Mouse (Mus musculus) liver, embryonic 11.5 days (tissue): ENCODE data around the gene Sertad3. TPM values are rescaled to one million over a fixed set of nuclear protein-coding genes. Genes with fewer than 3 reads are reported as not detected.

Source experiments
- ATAC-seq: fragments of 200-750 bp; cut with Nextera tagmentation; replicated peaks from 2 replicates; pipeline ENCODE4 v1.8.0; 2017; ENCODE audit warnings: moderate number of reproducible peaks, mild to moderate bottlenecking, moderate TSS enrichment, moderate library complexity; ENCODE audit not compliant: low FRiP score
- DNase-seq: peaks from one replicate; pipeline ENCODE4 v3.0.0-alpha.2; 2017; ENCODE audit warnings: low spot score
- H3K27ac ChIP-seq: fragments of 300-500 bp; sonication (generic); 2 replicates; pipeline ENCODE4 v1.5.1; 2014; ENCODE audit warnings: mild to moderate bottlenecking, low read depth, low read length, control low read depth
- H3K27me3 ChIP-seq: fragments of 300-500 bp; sonication (generic); replicated peaks from 2 replicates; pipeline ENCODE4 v1.6.1; 2014; ENCODE audit warnings: low read length, mixed read lengths; ENCODE audit not compliant: control insufficient read depth, insufficient read depth
- H3K36me3 ChIP-seq: fragments of 300-500 bp; sonication (generic); 2 replicates; pipeline ENCODE4 v1.6.1; 2014; ENCODE audit warnings: mild to moderate bottlenecking, low read length, moderate library complexity, mixed read lengths; ENCODE audit not compliant: control insufficient read depth, insufficient read depth
- H3K4me1 ChIP-seq: fragments of 300-500 bp; sonication (generic); replicated peaks from 2 replicates; pipeline ENCODE4 v1.6.1; 2014; ENCODE audit warnings: low read length, mixed read lengths; ENCODE audit not compliant: control insufficient read depth, insufficient read depth
- H3K4me2 ChIP-seq: fragments of 300-500 bp; sonication (generic); 2 replicates; pipeline ENCODE4 v1.6.1; 2014; ENCODE audit warnings: mild to moderate bottlenecking, control low read depth, moderate library complexity
- H3K4me3 ChIP-seq: fragments of 300-500 bp; sonication (generic); 2 replicates; pipeline ENCODE4 v1.5.1; 2014; ENCODE audit warnings: low read depth, low read length, control low read depth
- H3K9ac ChIP-seq: fragments of 300-500 bp; sonication (generic); 2 replicates; pipeline ENCODE4 v1.6.1; 2014; ENCODE audit warnings: low read depth, low read length, control low read depth
- H3K9me3 ChIP-seq: fragments of 300-500 bp; sonication (generic); 2 replicates; pipeline ENCODE4 v1.6.1; 2016; ENCODE audit warnings: low read length, inconsistent platforms, mixed read lengths; ENCODE audit not compliant: control insufficient read depth
- WGBS: fragments of 180-500 bp; shearing (Covaris S2); extraction: QIAGEN DNeasy Blood & Tissue Kit; methylation state at CpG from one replicate; pipeline ENCODE4 v1.1.7; 2014; 5-methylcytosine and 5-hydroxymethylcytosine counted together
- polyA plus RNA-seq: library from polyadenylated mRNA; unstranded; fragments of >200 nt; fragmentation: Nextera tagmentation; extraction: Ambion mirVana; gene quantifications from 2 replicates; pipeline ENCODE4 v1.2.1, GENCODE M21; 2014

Gene Sertad3
- polyA plus RNA-seq, 1 experiment from 2014 or later = 21.5 TPM

DNA sequence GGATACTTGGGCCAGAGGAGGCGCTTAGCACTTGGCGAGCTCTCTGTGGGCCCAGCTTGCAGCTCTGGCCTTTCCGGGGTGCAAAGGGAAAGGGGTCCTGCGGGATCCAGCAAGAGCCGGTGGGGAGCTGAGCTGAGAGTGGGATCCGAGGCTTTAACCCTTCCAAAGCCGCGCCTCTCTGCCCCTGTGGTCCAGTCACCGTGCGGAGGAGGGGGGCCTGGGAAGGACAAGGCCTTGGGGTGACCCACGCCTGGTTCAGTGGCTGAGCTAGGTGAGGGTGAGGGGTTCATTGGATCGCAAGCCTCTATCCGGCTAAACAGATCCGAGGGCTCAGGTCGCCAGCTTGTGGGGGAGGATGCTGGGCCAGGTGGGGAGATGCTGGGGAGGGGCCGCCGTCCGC, 27.5 kb upstream of the Sertad3 start:
- Histone ChIP-seq H3K4me3 (peak overlapping the region; percentile 57), H3K4me1 (peaks cover 19% of the 10 kb centered on the region), H3K9ac (peak overlapping the region; percentile 52), H3K36me3 (no peaks in the 10 kb centered on the region), H3K4me2 (peak overlapping the region; percentile 93), H3K27ac (no peak overlapping the region), H3K9me3 (no peaks in the 10 kb centered on the region), H3K27me3 (peaks cover 30% of the 10 kb centered on the region)
- no peak for ATAC-seq
- WGBS = 8% methylated on average over 14 of the region's 18 CpGs
- DNase-seq = no peak

DNA sequence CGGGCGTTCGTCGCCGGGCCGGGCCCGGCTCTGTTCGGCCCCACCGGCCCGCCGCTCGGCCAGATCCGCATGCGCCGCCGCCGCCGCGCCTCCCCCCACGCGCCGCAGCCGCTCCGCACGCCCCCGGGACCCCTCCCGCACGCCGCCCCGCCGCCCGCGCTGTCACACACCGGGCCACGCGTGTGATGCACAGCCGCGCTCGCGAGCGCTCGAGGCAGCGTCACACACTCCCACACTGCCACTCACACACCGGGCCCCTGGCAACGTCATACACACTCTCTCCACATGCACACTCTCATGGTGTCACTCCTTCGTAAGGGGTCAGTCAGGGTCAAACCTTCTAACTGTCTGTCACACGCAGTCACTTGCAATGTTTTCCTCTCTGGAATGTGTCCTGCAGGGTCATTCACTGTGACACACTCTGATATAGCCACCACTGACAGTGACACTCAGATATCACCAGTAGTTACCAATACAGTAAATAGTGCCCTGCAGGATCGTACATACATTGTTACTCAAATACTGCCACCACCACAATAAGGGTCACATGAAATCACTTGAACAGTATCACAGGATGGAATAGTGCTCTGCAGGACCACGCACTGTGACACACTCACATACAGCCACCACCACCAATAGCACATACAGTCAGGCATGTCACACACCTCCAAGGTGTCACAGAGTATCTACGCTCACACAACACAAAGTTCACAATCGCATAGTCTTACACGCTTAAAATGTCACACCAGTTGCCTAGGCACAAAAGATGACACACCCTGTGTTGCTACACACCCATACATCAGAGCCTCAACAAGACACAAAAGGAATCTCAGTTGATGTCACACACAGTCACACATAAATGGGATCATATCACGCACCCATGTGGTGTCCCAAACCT, 26.8 kb upstream of the Sertad3 start:
- Histone ChIP-seq H3K9ac (peak overlapping the region; percentile 52), H3K4me1 (peaks cover 23% of the 10 kb centered on the region), H3K4me2 (peak overlapping the region; percentile 93), H3K27ac (no peak overlapping the region), H3K9me3 (no peaks in the 10 kb centered on the region), H3K27me3 (peaks cover 30% of the 10 kb centered on the region), H3K36me3 (no peaks in the 10 kb centered on the region), H3K4me3 (peak overlapping the region; percentile 84)
- DNase-seq (no peak), ATAC-seq (no peak; the same call in 1 of the 2 replicates)
- WGBS = 11% methylated on average over 45 of the region's 53 CpGs

DNA sequence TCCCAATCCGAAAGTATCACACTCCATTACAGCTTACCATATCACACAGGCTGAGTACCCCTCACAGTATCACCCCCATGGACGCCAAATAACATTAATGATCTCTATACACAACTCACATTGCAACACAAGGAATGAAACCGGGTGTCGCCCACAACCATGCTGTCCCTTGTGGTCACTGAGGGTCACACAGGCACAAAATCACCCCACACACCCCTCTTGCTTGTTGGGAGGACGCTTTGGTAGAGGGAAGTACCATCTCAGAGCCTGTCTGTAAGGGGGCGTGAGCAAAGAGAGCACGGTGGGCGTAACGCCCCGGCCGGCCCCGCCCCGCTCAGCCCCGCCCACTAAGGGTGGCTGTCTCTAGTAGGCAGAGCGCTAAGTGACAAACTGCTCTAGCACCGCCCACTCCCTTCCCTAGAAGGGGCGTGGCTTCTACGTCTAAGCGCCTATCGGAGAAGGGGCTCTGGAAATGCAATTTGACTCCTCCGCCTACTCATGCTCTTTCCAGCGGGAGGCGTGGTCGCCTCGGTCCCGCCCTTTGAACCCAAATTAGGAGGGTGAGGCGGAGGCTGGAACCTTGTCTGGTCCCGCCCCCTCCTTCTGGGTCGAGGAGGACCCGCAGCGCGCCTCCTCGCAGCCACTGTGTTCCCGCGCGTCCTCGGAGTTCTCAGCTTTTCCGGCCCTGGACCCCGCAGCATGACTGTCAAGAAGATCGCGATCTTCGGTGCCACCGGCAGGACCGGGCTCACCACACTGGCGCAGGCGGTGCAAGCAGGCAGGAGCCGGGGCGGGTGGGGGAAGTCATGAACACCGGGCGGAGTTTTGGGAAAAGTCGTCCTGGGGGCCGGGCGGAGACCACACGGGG, 25.9 kb upstream of the Sertad3 start, which contains the start of the genes Sptbn4 and Blvrb:
Gene Sptbn4, minus strand, starts transcription at position 268 of the 868 bp plus-strand sequence.
Gene Blvrb, plus strand, starts transcription at position 560 of the 868 bp plus-strand sequence.
- Histone ChIP-seq H3K4me2 (peak within 1 kb of the TSS; percentile 93), H3K4me3 (peak within 1 kb of the TSS; percentile 84), H3K4me1 (peaks cover 29% of the 10 kb centered on the region), H3K27ac (peak within 1 kb of the TSS; percentile 94), H3K27me3 (peaks cover 30% of the 10 kb centered on the region), H3K9ac (peak within 1 kb of the TSS; percentile 94), H3K9me3 (no peaks in the 10 kb centered on the region), H3K36me3 (no peaks in the 10 kb centered on the region)
- ATAC-seq (peak; percentile 86), DNase-seq (peak; percentile 98)
- WGBS = under 1% methylated on average over 53 of the region's 54 CpGs

DNA sequence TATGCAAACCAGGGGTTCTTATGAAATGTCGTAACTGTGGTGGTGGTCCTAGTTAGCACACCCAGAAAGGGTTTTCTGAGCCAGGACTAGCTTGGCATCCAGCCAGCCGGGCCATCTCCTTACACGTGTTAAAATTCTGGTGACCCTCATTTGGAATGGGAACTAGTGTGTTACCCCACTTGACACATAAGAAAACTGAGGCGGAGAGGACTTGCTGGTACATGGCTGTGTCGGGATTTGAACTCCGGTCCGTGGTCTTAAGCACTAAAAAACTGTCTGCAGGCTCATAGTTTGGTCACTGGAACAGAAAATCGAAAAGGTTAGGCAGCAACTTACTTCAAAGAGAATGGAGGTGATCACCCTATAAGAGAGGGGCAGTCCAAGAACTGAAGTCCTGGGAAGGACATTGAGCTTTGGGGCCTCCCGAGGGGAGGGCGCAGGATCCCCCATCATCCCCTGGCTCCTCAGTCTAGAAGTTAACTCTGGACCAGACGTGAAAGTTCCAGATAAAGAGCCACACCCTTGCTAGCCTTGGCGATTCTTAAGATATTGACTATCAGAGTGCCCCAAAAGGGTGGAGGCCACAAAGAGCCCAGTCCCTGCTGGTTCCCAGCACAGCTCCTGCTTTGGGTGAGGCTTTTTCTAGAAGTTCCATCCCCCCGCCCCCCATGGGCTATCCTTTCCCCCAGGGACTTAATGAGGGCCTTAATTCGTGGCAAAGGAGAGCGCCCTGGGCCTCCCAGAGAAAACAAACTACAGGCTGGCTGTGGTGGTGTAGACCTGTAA, 25.0 kb upstream of the Sertad3 start:
- peak overlapping the region; percentile 89 for H3K4me2 ChIP-seq
- ATAC-seq = peak; percentile 76
- H3K4me3 ChIP-seq = peak overlapping the region; percentile 84
- DNase-seq = peak; percentile 64
- 33% methylated on average over 15 of the region's 15 CpGs for WGBS
- no peaks in the 10 kb centered on the region for H3K36me3 ChIP-seq
- H3K9ac ChIP-seq = peak overlapping the region; percentile 94
- peaks cover 29% of the 10 kb centered on the region for H3K4me1 ChIP-seq
- peak overlapping the region; percentile 94 for H3K27ac ChIP-seq
- H3K9me3 ChIP-seq = no peaks in the 10 kb centered on the region
- H3K27me3 ChIP-seq = peaks cover 30% of the 10 kb centered on the region

DNA sequence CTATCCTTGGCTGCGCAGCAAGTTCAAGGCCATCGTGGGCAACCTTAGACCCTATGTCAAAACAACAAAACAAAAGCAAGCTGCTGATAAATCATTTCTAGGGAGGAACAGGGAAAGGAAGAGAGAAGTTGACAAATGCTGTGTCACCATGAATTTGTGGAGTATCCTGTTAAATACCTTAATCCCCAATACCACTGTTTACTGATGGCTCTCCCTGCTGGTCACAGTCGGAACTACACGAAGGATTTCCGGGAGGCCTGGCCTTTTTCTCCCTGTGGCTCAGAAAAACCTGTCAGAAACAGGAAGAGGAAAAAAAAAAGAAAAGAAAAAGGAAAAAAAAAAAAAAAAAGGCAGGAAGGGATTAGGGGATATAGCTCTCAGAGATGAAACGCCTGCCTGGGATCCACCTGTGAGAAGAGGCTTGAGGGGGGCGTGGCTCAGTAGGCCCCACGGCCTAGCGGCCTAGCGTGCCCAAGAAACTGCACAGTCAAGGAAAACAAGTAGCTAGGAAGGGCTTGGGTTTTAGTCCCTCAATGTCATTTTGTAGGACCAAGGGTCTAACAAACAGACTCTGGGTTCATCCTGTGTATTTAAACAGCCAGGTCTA, 24.2 kb upstream of the Sertad3 start:
- Histone ChIP-seq H3K9ac (peak overlapping the region; percentile 69), H3K27ac (peak overlapping the region; percentile 94), H3K4me3 (peak overlapping the region; percentile 84), H3K27me3 (peaks cover 27% of the 10 kb centered on the region), H3K4me1 (peaks cover 31% of the 10 kb centered on the region), H3K4me2 (peak overlapping the region; percentile 89), H3K9me3 (no peaks in the 10 kb centered on the region), H3K36me3 (no peaks in the 10 kb centered on the region)
- DNase-seq = peak; percentile 48
- WGBS = 42% methylated on average over 10 of the region's 10 CpGs
- ATAC-seq = no peak

DNA sequence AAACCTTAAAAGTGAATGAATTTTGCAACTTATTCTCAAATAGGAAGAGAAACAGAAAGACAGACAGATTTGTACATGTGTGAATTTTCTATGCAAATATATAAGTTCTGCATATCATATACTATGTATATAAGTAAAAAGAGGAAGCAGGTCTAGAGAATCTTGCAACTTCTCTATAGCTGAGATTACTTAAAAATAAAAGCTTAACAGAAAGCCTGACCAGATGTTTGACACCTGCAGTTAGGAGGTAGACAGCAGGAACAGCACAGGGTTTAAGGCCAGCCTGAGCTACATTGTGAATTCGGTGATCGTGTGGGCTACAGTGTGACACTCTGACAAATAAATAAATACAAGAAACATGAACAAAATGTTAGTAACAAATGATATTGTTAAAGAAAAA, 22.2 kb upstream of the Sertad3 start:
- DNase-seq (no peak), ATAC-seq (no peak)
- Histone ChIP-seq H3K9ac (no peak overlapping the region), H3K4me2 (peak overlapping the region; percentile 89), H3K9me3 (no peaks in the 10 kb centered on the region), H3K4me3 (peak overlapping the region; percentile 17; the same call in 1 of the 2 replicates), H3K27ac (no peak overlapping the region), H3K4me1 (peaks cover 38% of the 10 kb centered on the region), H3K36me3 (0 out of 2 replicates have a peak, but pooled peaks cover 2% of the 10 kb centered on the region), H3K27me3 (peaks cover 7% of the 10 kb centered on the region)
- WGBS = 94% methylated on average over 2 of the region's 2 CpGs

DNA sequence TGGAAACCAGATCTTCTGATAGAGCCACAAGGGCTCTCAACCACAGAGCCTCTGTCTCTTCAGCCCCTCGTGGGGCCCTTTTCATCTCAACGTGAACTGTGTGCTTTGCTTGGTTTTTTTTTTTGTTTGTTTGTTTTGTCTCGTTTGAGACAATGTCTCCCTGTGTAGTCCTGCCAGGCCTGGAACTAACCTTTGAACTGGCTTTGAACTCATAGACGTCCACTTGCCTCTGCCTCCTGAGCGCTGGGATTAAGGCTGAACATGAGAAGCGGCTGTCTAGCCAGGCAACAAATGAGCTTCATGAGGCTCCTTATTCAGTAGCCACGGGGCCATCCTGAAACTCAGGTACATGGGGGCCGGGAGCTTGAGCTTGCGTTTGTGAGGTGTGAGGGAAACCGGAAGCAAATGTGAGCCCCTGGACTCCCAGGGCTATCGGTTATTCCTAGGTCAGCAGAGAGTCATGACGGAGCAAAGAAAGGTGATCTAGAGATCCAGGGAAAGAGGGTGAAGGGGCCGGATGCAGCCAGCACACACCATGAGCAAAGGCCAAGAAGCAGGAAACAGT, 21.3 kb upstream of the Sertad3 start:
- 61% methylated on average over 13 of the region's 13 CpGs for WGBS
- Histone ChIP-seq H3K4me1 (peaks cover 30% of the 10 kb centered on the region), H3K9me3 (no peaks in the 10 kb centered on the region), H3K9ac (no peak overlapping the region), H3K4me2 (peak overlapping the region; percentile 89), H3K4me3 (0 out of 2 replicates have a peak overlapping the region, but pooled peaks have one; percentile 1), H3K27me3 (no peaks in the 10 kb centered on the region), H3K27ac (no peak overlapping the region), H3K36me3 (0 out of 2 replicates have a peak, but pooled peaks cover 3% of the 10 kb centered on the region)
- DNase-seq (no peak), ATAC-seq (no peak)
